Mouse (Mus musculus) heart, postnatal 36 days (tissue): ENCODE results near the gene Fancm. TPM values are rescaled to one million over a fixed set of nuclear protein-coding genes. Genes with fewer than 3 reads are reported as not detected.

Experiments used
- DNase-seq, 2 experiments: peaks; one replicate each; pipeline ENCODE4 v3.0.0; 2021 to 2022
- intact Hi-C: fragments of 180-260 bp; cut with DNase I; formaldehyde crosslinking; loops from one replicate; pipeline ENCODE4 v1.15.1; 2025
- total RNA-seq, 2 experiments: library from RNA; stranded (reverse); gene quantifications; 2 replicates each; pipeline ENCODE4 v1.2.3; 2021

Fancm gene
- 1 to 10 TPM; 3.0 to 5.1 TPM for total RNA-seq

DNA sequence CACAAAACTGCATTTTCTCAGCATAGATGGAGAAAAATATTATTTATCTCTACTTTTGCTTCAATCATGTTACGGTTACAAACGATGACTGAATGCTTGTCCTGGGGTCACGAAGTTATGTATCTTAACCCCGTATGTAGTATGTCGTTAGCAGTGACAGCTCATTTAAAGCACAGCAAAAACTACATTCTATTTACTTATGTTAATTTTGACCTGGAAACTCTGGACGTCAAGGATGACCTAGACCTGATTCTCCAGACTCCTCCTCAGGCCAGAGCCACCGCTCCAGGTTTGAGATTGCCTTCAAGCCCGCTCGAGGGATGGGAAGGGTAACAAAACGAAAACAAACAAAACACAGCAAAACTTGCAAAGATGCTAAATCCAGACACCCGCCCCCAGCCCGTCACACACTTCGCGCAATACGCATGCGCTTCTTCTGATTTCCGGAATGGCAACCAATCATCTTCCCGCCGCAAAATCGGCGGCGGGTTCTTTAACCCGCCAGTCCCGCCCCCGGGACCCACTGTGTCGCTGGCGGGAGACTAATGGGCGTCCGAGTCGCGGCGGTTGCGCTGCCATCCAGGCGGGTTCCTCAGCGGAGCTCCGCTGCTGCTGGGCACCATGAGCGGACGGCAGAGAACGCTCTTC, at the start of gene Fancm:
TSS of gene Fancm (plus strand) at position 519 of the 648 bp plus-strand sequence.
- intact Hi-C loops, result loop anchor here (5.0 kb wide), 1 partner anchor 97 kb away; the partner anchor contains the start of gene Mis18bp1

DNA sequence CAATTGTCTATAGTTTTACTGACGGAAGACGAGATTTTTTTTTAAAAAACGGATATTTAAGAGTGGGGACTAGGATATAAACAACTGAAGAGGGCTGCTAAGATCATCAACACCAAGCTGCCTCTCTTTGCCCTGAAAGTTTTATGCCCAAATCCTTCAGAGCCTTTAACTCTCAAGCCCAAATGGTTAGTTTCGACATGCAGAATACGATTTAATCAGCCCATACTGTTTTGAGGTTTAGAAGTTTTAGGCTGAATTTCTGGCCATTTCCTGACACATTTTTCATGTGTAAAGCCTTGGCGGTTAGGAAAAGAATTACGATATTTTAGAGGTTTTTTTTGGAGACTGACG, 39.6 kb upstream of the Fancm start:
- intact Hi-C loops, result loop anchor here (5.0 kb wide), 3 partner anchors 36 to 136 kb away; partner anchors contain the start of genes Fkbp3, Klhl28, Mis18bp1 and Togaram1
- DNase-seq, result no peak

More for the DNA sequence above, at the start of gene Fancm:
- peak; percentile 87 to 90 for DNase-seq

DNA sequence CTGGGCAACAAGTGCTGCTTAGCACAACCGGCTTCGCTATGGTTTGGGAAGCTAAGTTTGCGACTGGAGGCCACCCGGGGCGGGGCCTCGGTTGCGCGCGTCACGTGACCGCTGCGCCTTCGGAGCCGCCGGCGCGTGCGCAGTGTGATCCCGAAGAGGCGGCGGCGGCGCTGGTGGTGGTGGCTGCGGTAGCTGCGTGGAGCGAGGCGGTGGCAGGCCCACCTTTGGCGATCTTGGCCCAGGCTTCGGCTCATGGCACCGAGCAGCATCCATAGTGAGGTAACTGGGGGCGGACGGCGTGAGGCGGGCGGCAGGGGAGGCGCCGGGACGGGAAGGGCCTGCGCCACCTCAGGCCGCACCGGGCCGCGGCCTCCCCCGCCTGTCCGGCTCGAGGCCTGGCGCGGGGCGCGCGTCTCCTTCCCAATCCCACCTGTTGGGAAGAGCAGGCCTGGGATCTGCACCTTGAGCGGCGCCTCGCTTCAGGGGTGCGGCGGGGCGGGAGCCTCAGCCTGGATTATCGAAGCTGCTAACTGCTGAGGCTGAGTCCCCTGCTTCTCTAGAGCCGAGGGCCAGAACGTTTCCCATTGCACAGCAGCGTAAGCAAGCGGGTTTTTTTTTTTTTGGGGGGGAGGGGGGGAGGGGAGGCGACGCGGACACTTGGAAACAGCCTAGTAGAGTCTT, 39.1 kb upstream of the Fancm start, which contains the start of gene Prpf39:
TSS of gene Prpf39 (plus strand) at position 144 of the 681 bp plus-strand sequence.
- DNase-seq, result peak; percentile 94
- intact Hi-C loops, result loop anchor here (5.0 kb wide), 3 partner anchors 36 to 136 kb away; partner anchors contain the start of genes Fkbp3, Klhl28, Mis18bp1 and Togaram1

DNA sequence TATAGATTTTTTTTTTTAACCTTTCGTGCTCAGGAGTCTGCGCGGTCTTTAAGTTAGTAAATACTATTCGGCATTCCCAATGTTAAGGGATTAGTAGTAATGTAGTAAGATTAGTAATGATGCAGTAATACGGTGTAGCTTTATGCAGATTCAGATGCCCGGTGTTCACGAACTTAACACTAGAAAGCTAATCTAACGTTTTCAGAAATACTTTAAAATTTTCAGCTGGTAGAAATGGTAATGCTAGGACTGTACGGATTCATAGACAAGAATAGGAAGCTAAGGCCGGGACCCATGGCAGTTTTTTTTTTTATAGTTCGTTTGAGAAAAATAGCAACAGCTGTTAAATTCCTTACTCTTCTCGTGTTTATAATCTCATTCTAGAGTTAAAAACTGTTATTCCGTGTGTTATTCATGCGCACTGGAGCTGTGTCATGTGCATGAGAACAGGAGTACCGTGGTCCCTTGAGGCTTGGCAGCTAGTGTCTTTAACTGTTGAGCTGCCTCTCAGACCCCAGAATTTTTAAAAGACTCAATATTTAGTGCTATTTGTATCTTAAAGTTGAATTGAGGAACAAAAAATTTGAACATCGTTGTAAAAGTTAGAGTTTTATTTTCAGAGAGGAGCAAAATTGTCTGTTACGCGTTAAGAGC, 38.4 kb upstream of the Fancm start:
- intact Hi-C loops, result loop anchor here (5.0 kb wide), 3 partner anchors 35 to 135 kb away; partner anchors contain the start of genes Fkbp3, Klhl28, Mis18bp1 and Togaram1
- no peak for DNase-seq

DNA sequence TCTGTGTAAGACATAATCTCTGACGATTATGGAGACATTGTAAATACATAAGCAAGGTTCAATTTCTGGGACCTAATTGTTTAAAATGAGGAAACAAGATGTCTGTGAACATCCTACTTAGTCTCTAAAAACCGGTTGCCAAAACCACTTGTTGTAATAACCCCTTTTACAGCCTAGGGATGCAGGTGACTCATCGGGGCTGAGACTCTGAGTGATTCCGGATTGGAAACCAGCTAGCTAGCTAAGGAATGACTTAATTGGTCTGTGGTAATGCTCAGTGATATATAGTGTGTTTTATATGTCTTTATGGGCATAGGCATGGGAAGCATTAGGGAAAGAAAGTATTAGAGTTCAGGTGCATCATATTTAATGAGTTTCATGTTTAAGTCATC, 37.9 kb upstream of the Fancm start:
- DNase-seq, result peak in 1 of 2 experiments; percentile 10
- intact Hi-C loops, result loop anchor here (5.0 kb wide), 3 partner anchors 35 to 135 kb away; partner anchors contain the start of genes Fkbp3, Klhl28, Mis18bp1 and Togaram1

DNA sequence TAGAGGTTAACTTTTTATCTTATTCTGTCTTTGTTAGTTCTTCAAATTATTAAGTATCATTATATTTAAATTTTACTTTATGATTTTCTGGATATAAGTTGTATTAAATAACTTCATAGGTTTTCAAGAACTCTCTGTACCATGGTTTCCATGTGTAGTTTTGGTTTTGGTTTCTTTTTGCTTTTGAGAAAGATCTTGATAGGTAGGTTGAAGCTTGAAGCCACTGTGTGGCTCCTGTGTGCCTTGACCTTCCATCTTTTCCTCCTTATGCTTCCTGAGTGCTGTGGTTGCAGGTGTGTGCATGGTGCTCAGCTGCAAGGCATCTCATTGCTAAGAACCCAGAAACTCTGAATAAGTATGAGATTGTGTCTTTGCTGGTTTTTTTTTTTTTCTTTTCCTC, 26.6 kb upstream of the Fancm start:
- intact Hi-C loops, result no loop called here
- DNase-seq, result no peak

DNA sequence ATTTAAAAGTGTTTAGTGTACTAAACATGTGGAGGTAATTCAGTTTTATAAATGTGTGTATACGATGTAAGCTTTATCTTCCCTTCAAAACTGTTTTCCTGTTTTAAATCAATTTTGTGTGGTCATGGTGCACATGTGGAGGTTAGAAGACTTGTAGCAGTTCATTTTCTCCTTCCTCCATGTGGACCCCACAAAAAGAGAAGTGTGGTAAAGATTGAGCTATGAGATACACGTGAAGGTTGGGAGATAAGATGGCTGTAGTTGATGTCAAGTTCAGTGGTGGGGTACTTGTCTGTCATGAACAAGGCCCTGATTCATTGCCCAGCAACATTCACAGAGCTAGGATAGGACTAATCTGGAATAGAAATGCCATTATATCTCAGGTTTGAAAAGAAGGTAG, 17.2 kb upstream of the Fancm start:
- intact Hi-C loops, result no loop called here
- DNase-seq, result no peak

DNA sequence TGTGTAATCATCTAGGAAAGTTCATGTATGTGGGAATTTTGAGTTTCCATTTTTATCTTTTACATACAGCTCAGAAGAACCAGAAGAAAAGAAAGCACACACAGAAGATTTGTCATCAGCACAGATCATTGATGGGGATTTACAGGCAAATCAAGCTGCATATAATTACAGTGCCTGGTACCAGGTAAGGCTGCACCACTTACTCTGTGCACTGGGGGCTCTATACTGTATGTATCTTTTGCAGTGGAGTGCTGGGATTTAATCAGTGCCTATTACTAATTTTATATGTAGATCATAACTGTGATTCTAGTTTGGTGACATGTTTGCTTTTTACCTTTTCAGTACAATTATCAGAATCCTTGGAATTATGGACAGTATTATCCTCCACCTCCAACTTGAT, 14.3 kb upstream of the Fancm start:
- DNase-seq, result no peak
- intact Hi-C loops, result no loop called here

DNA sequence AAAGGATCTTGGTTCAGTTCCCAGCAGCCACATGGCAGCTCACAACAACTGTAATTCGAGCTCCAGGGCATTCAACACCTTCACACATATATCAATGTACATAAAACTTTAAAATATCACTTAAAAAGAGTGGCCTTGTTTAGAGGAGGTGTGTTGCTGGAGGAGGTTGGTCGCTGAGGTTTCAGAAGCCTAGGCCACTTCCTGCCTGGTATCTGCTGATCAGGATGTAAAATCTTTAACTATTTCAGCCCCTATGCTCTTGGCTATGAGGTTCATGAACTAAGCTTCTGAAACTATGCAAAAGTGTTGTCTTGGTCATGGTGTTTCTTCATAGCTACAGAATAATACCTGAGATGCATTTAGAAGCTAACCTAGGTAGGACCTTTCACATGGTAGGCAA, 10.2 kb upstream of the Fancm start:
- no peak for DNase-seq
- intact Hi-C loops, result no loop called here

DNA sequence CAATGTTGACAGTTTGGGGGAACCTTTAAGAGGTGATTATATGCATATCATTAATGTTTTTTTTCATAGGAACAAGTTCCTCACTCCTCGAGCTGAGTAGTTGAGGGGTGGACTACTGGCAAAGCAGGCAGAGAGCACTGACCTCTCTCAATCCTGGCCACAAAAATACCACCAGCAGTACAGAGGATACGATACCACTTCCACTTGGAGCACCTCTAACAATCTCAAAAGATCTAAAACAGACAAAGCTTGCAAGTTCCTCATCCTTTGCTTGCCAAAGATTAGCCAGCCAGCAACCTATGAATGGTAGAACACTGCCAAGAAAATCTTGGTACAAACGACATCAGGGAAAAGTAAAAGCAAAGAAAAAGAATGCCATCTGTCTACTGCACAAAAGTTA, 9.2 kb upstream of the Fancm start:
- DNase-seq, result no peak
- intact Hi-C loops, result no loop called here

DNA sequence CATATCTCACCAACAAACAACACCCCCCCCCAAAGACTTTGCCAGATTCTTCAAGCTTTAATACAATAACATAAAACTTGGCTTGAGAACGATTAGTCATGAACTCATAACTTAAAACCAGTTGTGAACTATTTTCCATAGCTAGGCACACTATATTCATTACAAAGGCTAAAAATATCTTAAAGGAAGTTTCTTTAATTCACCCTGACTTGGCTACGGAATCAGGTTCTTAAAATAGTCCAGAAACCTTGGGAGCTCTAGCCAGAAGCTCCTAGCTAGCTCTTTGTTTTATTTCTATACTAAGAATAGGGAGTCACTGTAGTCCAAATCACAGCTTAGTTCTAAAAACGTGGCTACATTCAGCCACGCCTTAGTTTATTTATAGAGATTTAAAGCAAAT, 7.0 kb upstream of the Fancm start:
- intact Hi-C loops, result no loop called here
- no peak for DNase-seq

DNA sequence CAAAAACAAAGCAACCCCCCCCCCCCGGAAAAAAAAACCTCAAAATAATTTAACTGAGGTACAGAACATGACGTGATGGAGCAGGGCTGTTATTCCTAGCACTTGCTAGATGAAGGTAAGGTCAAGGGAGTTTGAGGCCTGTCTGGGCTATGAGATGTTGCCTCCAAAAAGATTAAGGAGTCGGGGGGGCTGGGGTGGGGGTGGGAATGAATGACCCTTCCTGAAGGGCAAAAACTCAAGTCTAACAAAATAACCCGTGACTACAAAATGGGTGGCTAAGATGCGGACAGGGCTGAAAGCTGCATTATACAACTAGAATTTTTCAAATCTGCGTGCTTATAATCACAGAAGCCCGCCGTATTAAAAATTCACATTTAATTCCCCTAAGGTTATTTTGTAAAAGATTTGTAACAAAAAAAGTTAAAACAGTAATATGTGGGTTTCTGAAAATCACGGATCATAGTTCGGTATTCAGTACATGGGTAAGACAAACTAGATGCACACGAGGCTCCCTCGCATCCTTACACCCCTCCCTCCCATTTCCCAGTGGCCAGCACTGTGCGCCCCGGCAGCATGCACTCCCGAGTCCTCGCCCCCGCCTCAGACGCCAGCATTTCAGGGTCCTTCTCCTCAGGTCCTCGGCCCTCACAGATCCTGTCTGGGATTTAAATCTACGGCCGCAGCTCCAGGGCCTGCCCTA, 2.3 kb upstream of the Fancm start:
- intact Hi-C loops, result loop anchor here (2.0 to 5.0 kb wide), 3 partner anchors 36 to 156 kb away; partner anchors contain the start of genes Gm527 and Prpf39
- no peak for DNase-seq

DNA sequence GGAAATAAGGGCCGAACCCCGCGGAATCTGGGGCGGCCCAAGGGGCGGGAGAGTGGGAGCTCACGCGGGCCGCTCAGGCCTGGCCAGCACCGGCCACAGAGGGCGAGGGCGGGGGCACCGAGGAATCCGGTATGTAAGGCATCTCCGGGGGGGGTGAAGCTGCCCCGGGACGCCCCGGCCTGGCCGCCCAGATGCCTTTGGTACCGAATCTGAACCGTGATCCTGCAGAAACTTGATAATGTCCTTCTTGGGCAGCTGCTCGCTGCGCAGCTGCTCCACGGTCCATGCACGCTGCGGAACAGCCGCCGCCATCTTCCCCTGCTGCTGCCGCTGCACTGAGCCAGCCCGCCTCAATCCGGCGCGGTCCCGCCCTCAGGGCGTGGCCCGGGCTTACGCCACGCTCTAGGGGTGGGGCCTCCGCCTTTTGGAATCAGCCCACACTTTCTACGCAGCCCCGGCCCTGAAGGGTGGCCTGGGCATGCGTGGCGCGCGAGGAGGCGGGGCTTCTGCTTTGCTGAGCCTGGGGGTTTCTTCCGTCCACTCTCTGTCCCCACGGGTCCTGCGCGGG, 1.7 kb upstream of the Fancm start, which contains the start of gene Fkbp3:
TSS of gene Fkbp3 (minus strand) at position 397 of the 568 bp plus-strand sequence.
- intact Hi-C loops, result loop anchor here (2.0 to 5.0 kb wide), 3 partner anchors 36 to 156 kb away; partner anchors contain the start of genes Gm527 and Prpf39
- DNase-seq, result peak; percentile 98 to 99

DNA sequence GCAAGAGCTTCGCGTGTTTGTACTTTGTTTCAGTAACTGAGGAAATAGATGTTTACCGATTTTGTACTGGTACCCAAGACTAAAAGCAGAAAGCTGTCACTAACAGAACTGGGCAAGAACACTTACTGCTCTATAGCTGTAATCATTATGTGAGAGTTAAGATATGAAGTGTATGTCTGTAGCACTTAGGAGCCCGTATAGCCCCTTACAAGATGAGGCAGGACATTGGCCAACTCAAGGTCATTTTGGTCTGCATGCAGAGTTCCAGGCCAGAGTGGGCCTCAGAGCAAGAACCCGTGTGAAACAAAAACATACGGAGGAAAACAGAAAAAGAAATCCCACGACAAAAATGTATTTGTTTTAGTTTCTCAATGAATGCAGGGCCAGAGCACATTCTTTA, 752 bp upstream of the Fancm start:
- DNase-seq, result no peak
- intact Hi-C loops, result loop anchor here (5.0 kb wide), 3 partner anchors 37 to 157 kb away; partner anchors contain the start of genes Gm527, Mis18bp1 and Prpf39

DNA sequence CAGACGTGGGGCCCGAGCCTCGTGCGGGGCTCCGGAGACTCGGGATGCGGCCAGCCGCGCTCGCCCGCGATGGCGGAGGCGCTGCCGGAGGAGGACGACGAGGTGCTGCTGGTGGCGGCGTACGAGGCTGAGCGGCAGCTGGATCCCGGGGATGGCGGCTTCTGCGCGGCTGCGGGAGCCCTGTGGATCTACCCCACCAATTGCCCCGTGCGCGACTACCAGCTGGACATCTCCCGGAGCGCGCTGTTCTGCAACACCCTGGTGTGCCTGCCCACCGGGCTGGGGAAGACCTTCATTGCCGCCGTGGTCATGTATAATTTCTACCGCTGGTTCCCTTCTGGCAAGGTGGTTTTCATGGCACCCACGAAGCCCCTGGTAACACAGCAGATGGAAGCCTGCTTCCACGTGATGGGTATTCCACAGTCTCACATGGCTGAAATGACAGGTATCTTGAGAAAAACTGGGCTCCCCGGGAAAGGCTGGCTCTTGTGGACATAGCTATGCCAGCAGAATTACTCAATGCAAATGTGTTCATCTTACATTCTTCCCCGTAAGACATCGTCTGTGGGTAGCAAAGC, 419 bp downstream of the Fancm start:
- DNase-seq, result no peak
- intact Hi-C loops, result loop anchor here (5.0 kb wide), 1 partner anchor 96 kb away; the partner anchor contains the start of gene Mis18bp1

DNA sequence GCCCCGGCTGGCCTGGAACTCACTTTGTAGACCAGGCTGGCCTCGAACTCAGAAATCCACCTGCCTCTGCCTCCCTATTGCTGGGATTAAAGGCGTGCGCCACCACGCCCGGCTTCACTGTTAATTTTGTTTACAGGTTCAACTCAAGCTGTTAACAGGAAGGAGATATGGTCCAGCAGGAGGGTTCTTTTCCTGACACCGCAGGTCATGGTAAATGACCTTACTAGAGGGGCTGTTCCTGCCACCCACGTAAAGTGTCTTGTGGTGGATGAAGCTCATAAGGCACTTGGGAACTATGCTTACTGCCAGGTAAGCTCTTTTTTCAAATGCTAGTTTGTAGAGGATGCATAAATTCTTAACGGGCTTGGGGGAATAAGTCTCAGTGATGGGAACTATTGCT, 1.5 kb downstream of the Fancm start:
- intact Hi-C loops, result loop anchor here (5.0 kb wide), 1 partner anchor 95 kb away; the partner anchor contains the start of gene Mis18bp1
- DNase-seq, result no peak

DNA sequence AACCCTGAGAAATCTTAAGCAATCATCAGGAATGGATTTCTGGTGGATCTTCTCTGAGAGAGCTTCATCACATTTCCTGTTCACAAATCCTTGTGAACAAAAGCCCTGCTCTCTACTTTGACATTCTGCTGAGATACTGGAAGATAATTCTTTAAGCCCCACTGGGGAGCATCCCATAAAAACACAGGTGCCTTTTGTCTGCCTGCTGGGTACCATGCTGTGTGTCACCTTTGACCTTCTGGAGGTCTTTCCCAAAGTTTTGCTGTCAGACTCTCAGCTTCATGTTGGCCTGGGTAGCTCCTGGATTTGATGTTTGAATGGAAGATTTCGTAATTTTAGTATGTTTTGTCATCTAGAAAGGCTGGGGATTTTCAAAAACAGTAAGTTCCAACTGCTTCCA, 33.3 kb downstream of the Fancm start:
- no peak for DNase-seq

DNA sequence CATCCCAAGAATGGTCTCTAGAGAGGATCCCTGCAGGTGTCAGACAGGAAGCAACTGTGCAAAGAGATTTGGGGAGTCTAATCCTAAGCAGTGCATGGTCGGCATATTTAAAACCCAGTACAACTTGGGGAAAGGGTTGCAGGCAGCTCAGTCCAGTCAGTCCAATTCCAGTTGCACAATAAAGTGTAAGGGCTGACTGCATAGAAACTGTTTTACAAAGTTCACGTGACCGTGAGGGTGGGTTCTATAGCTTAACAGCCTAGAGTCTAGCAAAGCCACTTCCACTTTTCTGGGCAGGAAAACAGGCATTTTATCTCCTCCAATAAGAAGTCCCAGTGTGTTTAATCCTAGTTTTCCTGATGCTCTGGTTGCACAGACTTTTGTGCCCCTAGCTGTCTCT, 36.1 kb downstream of the Fancm start:
- DNase-seq, result no peak
- intact Hi-C loops, result no loop called here

More for the DNA sequence above, 33.3 kb downstream of the Fancm start:
- intact Hi-C loops, result no loop called here

DNA sequence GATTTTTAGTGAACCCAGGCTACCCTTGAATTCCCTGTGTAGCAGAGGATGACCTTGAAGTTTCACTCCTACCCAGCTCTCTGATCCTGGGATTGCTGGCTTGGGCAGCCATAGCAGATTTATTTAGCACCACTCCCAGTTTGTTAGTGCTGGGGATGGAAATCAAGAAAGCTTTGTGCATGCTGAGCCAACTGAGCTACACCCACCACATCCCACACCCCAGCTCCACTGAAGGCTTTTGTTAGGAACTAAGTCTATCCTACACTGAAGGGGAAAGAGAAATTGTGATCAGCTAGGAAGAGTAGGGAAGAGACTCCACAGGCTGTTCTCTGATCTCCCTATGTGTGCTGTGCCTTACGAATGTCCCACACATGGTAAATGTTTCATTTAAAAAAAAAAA, 37.4 kb downstream of the Fancm start:
- intact Hi-C loops, result no loop called here
- no peak for DNase-seq
